Mouse (Mus musculus) CH12.LX (cell line): Measurements from ENCODE around the gene Zfp523. TPM values are rescaled to one million over a fixed set of nuclear protein-coding genes. Genes with fewer than 3 reads are reported as not detected.
A peak's percentile ranks its signal among the peaks of the same experiment; 100 is the strongest.

Experiments
- DNase-seq: peaks from one replicate; pipeline ENCODE4 v3.0.0-alpha.2; 2013; ENCODE audit errors: extremely low read depth
- H3K27ac ChIP-seq: 2 replicates; pipeline ENCODE4 v1.5.1; 2012; ENCODE audit warnings: low read depth, mild to moderate bottlenecking, control low read depth, moderate library complexity; ENCODE audit not compliant: insufficient read depth
- H3K27me3 ChIP-seq: replicated peaks from 2 replicates; pipeline ENCODE3; 2012; ENCODE audit warnings: inconsistent platforms
- H3K36me3 ChIP-seq, 2 experiments: replicated peaks in 1 of 2; 2 replicates each; pipeline versions ENCODE3 to v1.6.1; 2012; ENCODE audit warnings: inconsistent platforms in 1 of 2, low read length in 1 of 2, mild to moderate bottlenecking in 1 of 2, mixed read lengths in 1 of 2, moderate library complexity in 1 of 2; ENCODE audit not compliant: control insufficient read depth in 1 of 2, insufficient read depth in 1 of 2
- H3K4me1 ChIP-seq, 2 experiments: 2 replicates each; pipeline ENCODE4 v1.6.1; 2012; ENCODE audit warnings: inconsistent platforms in 1 of 2, moderate library complexity in 1 of 2; ENCODE audit not compliant: insufficient read depth in 2 of 2, control insufficient read depth in 1 of 2
- H3K4me2 ChIP-seq: 2 replicates; pipeline ENCODE4 v1.6.1; 2012; ENCODE audit warnings: low read depth, mild to moderate bottlenecking, control low read depth; ENCODE audit not compliant: poor library complexity, insufficient read depth, severe bottlenecking
- H3K4me3 ChIP-seq, 3 experiments: fragments of 150-350 bp in 1 of 3; sonication (generic) in 1 of 3; replicated peaks in 1 of 3; 2 replicates each; pipeline versions ENCODE3 to v1.5.1; 2011 to 2012; ENCODE audit warnings: low read depth in 2 of 3, low read length in 2 of 3, mild to moderate bottlenecking in 2 of 3, moderate library complexity in 2 of 3, control low read depth in 1 of 3, improper control_type of control experiment in 1 of 3, inconsistent platforms in 1 of 3, mixed read lengths in 1 of 3; ENCODE audit not compliant: poor library complexity in 1 of 3
- H3K79me2 ChIP-seq: replicated peaks from 2 replicates; pipeline ENCODE4 v1.6.1; 2012; ENCODE audit warnings: mild to moderate bottlenecking, moderate library complexity; ENCODE audit not compliant: control insufficient read depth, poor library complexity, insufficient read depth, severe bottlenecking; ENCODE audit errors: extremely low read depth
- H3K9ac ChIP-seq: 2 replicates; pipeline ENCODE4 v1.6.1; 2012; ENCODE audit warnings: low read depth, mild to moderate bottlenecking, control low read depth, moderate library complexity; ENCODE audit not compliant: insufficient read depth
- H3K9me3 ChIP-seq: replicated peaks from 2 replicates; pipeline ENCODE3; 2012; ENCODE audit warnings: low read length, inconsistent platforms, mixed read lengths
- BHLHE40 ChIP-seq: IDR thresholded peaks from 2 replicates; pipeline ENCODE4 v1.6.1; 2011; ENCODE audit warnings: mild to moderate bottlenecking, low read depth, low read length, improper control_type of control experiment
- CHD1 ChIP-seq: IDR thresholded peaks from 2 replicates; pipeline ENCODE4 v1.6.1; 2012; ENCODE audit warnings: low read depth, low read length, improper control_type of control experiment, inconsistent platforms
- CHD2 ChIP-seq: IDR thresholded peaks from 2 replicates; pipeline ENCODE4 v1.6.1; 2011; ENCODE audit warnings: low read length, improper control_type of control experiment
- CTCF ChIP-seq, 2 experiments: IDR thresholded peaks in 1 of 2; conservative IDR thresholded peaks in 1 of 2; 2 replicates each; pipeline ENCODE4 v1.5.1; 2011 to 2012; ENCODE audit warnings: low read depth in 2 of 2, low read length in 2 of 2, improper control_type of control experiment in 1 of 2, inconsistent platforms in 1 of 2, mild to moderate bottlenecking in 1 of 2, moderate library complexity in 1 of 2
- E2F4 ChIP-seq: IDR thresholded peaks from 2 replicates; pipeline ENCODE4 v1.6.1; 2011; ENCODE audit warnings: low read depth, low read length, improper control_type of control experiment; ENCODE audit not compliant: insufficient replicate concordance
- ELF1 ChIP-seq: IDR thresholded peaks from 2 replicates; pipeline ENCODE4 v1.6.1; 2014; ENCODE audit warnings: low read depth, mild to moderate bottlenecking, inconsistent platforms, low read length, improper control_type of control experiment
- EP300 ChIP-seq: IDR thresholded peaks from 2 replicates; pipeline ENCODE4 v1.6.1; 2011; ENCODE audit warnings: low read length, improper control_type of control experiment
- ETS1 ChIP-seq: conservative IDR thresholded peaks from 2 replicates; pipeline ENCODE4 v1.6.1; 2012; ENCODE audit warnings: low read depth, mild to moderate bottlenecking, inconsistent platforms, low read length, improper control_type of control experiment, moderate library complexity
- GABPA ChIP-seq: IDR thresholded peaks from 2 replicates; pipeline ENCODE4 v1.6.1; 2012; ENCODE audit warnings: low read depth, low read length, improper control_type of control experiment, inconsistent platforms; ENCODE audit not compliant: insufficient replicate concordance
- HCFC1 ChIP-seq: IDR thresholded peaks from 2 replicates; pipeline ENCODE4 v1.6.1; 2012; ENCODE audit warnings: low read depth, mild to moderate bottlenecking, inconsistent platforms, low read length, improper control_type of control experiment
- IRF4 ChIP-seq: IDR thresholded peaks from 2 replicates; pipeline ENCODE4 v1.6.1; 2014; ENCODE audit warnings: low read depth, mild to moderate bottlenecking, inconsistent platforms, low read length, improper control_type of control experiment
- JUN ChIP-seq: IDR thresholded peaks from 2 replicates; pipeline ENCODE4 v1.6.1; 2011; ENCODE audit warnings: low read depth, mild to moderate bottlenecking, low read length, improper control_type of control experiment, moderate library complexity; ENCODE audit not compliant: insufficient read depth
- JUND ChIP-seq: conservative IDR thresholded peaks from 2 replicates; pipeline ENCODE4 v1.6.1; 2011; ENCODE audit warnings: low read depth, low read length, improper control_type of control experiment
- KAT2A ChIP-seq: IDR thresholded peaks from 2 replicates; pipeline ENCODE4 v1.6.1; 2012; ENCODE audit warnings: low read length, improper control_type of control experiment, inconsistent platforms; ENCODE audit not compliant: insufficient replicate concordance
- MAFK ChIP-seq: IDR thresholded peaks from 2 replicates; pipeline ENCODE4 v1.6.1; 2011; ENCODE audit warnings: low read length, improper control_type of control experiment; ENCODE audit not compliant: insufficient replicate concordance
- MAX ChIP-seq: IDR thresholded peaks from 2 replicates; pipeline ENCODE4 v1.6.1; 2011; ENCODE audit warnings: low read length, improper control_type of control experiment
- MAZ ChIP-seq: IDR thresholded peaks from 2 replicates; pipeline ENCODE4 v1.6.1; 2012; ENCODE audit warnings: low read depth, mild to moderate bottlenecking, inconsistent platforms, low read length, improper control_type of control experiment, moderate library complexity
- MEF2A ChIP-seq: IDR thresholded peaks from 2 replicates; pipeline ENCODE4 v1.6.1; 2014; ENCODE audit warnings: low read depth, mild to moderate bottlenecking, inconsistent platforms, low read length, improper control_type of control experiment, borderline replicate concordance
- MXI1 ChIP-seq: IDR thresholded peaks from 2 replicates; pipeline ENCODE4 v1.6.1; 2011; ENCODE audit warnings: mild to moderate bottlenecking, low read depth, low read length, improper control_type of control experiment
- MYC ChIP-seq: IDR thresholded peaks from 2 replicates; pipeline ENCODE4 v1.6.1; 2011; ENCODE audit warnings: low read depth, mild to moderate bottlenecking, improper control_type of control experiment, low read length
- NELFE ChIP-seq: IDR thresholded peaks from 2 replicates; pipeline ENCODE4 v1.6.1; 2011; ENCODE audit warnings: low read depth, low read length, improper control_type of control experiment
- NRF1 ChIP-seq: IDR thresholded peaks from 2 replicates; pipeline ENCODE4 v1.6.1; 2014; ENCODE audit warnings: low read depth, mild to moderate bottlenecking, inconsistent platforms, low read length, improper control_type of control experiment, moderate library complexity
- PAX5 ChIP-seq: IDR thresholded peaks from 2 replicates; pipeline ENCODE4 v1.6.1; 2012; ENCODE audit warnings: low read length, inconsistent platforms, mixed read lengths
- POLR2A ChIP-seq: IDR thresholded peaks from 2 replicates; pipeline ENCODE4 v1.6.1; 2011; ENCODE audit warnings: low read depth, mild to moderate bottlenecking, improper control_type of control experiment, low read length
- POLR2AphosphoS2 ChIP-seq: IDR thresholded peaks from 2 replicates; pipeline ENCODE4 v1.6.1; 2011; ENCODE audit warnings: low read depth, low read length, improper control_type of control experiment
- RAD21 ChIP-seq: IDR thresholded peaks from 2 replicates; pipeline ENCODE4 v1.6.1; 2011; ENCODE audit warnings: low read depth, mild to moderate bottlenecking, low read length, improper control_type of control experiment, moderate library complexity
- RCOR1 ChIP-seq: conservative IDR thresholded peaks from 2 replicates; pipeline ENCODE4 v1.6.1; 2012; ENCODE audit warnings: low read depth, mild to moderate bottlenecking, inconsistent platforms, low read length, improper control_type of control experiment
- SIN3A ChIP-seq: IDR thresholded peaks from 2 replicates; pipeline ENCODE4 v1.6.1; 2012; ENCODE audit warnings: low read length, improper control_type of control experiment, inconsistent platforms
- SMC3 ChIP-seq: IDR thresholded peaks from 2 replicates; pipeline ENCODE4 v1.6.1; 2011; ENCODE audit warnings: low read depth, low read length, improper control_type of control experiment
- TBP ChIP-seq: conservative IDR thresholded peaks from 2 replicates; pipeline ENCODE4 v1.6.1; 2011; ENCODE audit warnings: low read depth, low read length, improper control_type of control experiment
- TCF12 ChIP-seq: IDR thresholded peaks from 2 replicates; pipeline ENCODE4 v1.6.1; 2014; ENCODE audit warnings: low read depth, mild to moderate bottlenecking, inconsistent platforms, low read length, improper control_type of control experiment
- UBTF ChIP-seq: IDR thresholded peaks from 2 replicates; pipeline ENCODE4 v1.6.1; 2012; ENCODE audit warnings: low read depth, mild to moderate bottlenecking, inconsistent platforms, low read length, improper control_type of control experiment, moderate library complexity
- USF1 ChIP-seq: IDR thresholded peaks from 2 replicates; pipeline ENCODE4 v1.6.1; 2014; ENCODE audit warnings: low read depth, mild to moderate bottlenecking, inconsistent platforms, low read length, improper control_type of control experiment
- USF2 ChIP-seq: conservative IDR thresholded peaks from 2 replicates; pipeline ENCODE4 v1.6.1; 2011; ENCODE audit warnings: low read depth, low read length, improper control_type of control experiment
- ZC3H11A ChIP-seq: IDR thresholded peaks from 2 replicates; pipeline ENCODE4 v1.6.1; 2012; ENCODE audit warnings: low read depth, mild to moderate bottlenecking, inconsistent platforms, low read length, improper control_type of control experiment
- ZKSCAN1 ChIP-seq: IDR thresholded peaks from 2 replicates; pipeline ENCODE4 v1.6.1; 2012; ENCODE audit warnings: low read depth, inconsistent platforms, low read length, improper control_type of control experiment, borderline replicate concordance
- ZMIZ1 ChIP-seq: IDR thresholded peaks from 2 replicates; pipeline ENCODE4 v1.6.1; 2012; ENCODE audit warnings: low read depth, mild to moderate bottlenecking, inconsistent platforms, low read length, improper control_type of control experiment
- ZNF384 ChIP-seq: IDR thresholded peaks from 2 replicates; pipeline ENCODE4 v1.6.1; 2012; ENCODE audit warnings: low read depth, low read length, improper control_type of control experiment, inconsistent platforms
- dilution Hi-C: fragments of 300-500 bp; cut with MboI; formaldehyde crosslinking; loops from 2 replicates; pipeline ENCODE4 v1.14.3; 2020; ENCODE audit warnings: low sequenced_read_pairs; ENCODE audit not compliant: extremely low pct_unique_long_range_greater_than_20kb, extremely low pct_ligation_motif_present
- in situ Hi-C: fragments of 300-500 bp; cut with MboI; formaldehyde crosslinking; loops from 3 replicates; pipeline ENCODE4 v1.14.3; 2019; ENCODE audit warnings: low sequenced_read_pairs, low pct_ligation_motif_present, low pct_unique_long_range_greater_than_20kb, mixed read lengths
- polyA plus RNA-seq: library from polyadenylated mRNA; unstranded; fragments of >175 nt; gene quantifications from 2 replicates; pipeline ENCODE4 v1.2.1, GENCODE M21; 2012; ENCODE audit warnings: low read depth; ENCODE audit not compliant: insufficient read length
- total RNA-seq, 2 experiments: library from RNA; depleted of rRNA; stranded (reverse); fragments of 300-350 nt in 1 of 2; fragments of >200 nt in 1 of 2; gene quantifications; 2 replicates each; pipeline ENCODE4 v1.2.3; 2012 to 2014

Zfp523 gene
- total and polyA plus RNA-seq, 3 experiments, result 2.5 to 14.7 (median 10.1) TPM

DNA sequence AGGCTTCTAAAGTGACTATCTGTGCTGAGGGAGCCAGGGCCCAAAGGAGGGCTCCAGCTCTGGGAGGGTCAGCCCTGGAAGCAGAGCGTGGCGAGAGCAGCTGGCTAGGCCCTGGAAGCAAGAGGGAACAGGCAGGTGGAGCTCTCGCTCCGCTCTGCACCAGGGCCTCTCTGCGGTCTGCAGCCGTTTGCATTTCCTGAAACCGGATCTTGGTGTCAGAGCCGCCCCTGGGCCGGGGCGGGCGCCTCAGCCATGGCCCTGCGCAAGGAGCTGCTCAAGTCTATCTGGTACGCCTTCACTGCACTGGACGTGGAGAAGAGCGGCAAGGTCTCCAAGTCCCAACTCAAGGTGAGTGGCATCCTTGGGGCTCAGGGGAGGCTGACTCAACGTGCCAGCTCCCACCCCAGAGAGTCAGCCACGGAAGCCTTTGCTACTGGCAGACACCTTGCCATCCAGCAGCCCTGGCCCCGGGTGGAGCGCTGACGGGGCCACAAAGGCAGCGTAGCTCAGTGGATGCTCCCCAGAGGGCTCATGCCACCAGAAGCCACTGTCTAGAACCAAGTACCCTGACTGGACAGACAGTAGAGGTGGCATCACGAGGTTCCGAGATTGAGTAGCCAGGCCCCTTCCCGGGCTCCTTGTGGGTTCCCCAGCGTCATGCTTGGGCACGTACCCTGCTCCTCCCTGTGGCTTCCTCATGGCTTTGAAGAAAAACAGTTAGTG, 30.8 kb downstream of the Zfp523 start, which contains the start of gene Def6:
Gene Def6 (plus strand): TSS at position 188 of the 723 bp plus-strand sequence.
- H3K27me3 ChIP-seq, result no peaks in the 10 kb centered on the region
- peak within 1 kb of the TSS; percentile 79 for H3K9ac ChIP-seq
- dilution Hi-C loops, result no loop called here
- H3K36me3 ChIP-seq, result peaks cover 9 to 20% of the 10 kb centered on the region in 2 experiments
- DNase-seq, result peak; percentile 83
- H3K79me2 ChIP-seq, result peaks cover 34% of the 10 kb centered on the region
- TF ChIP-seq JUN (no peak), SIN3A (peak; percentile 82), CHD2 (no peak), TBP (0 out of 2 replicates have a peak, but pooled peaks have one; percentile 36), MEF2A (peak; percentile 73; the same call in 1 of the 2 replicates), ZNF384 (no peak), E2F4 (no peak), ELF1 (peak; percentile 89), GABPA (no peak), MXI1 (peak; percentile 37; the same call in 1 of the 2 replicates), POLR2A (peak; percentile 93), NRF1 (peak; percentile 79), UBTF (peak; percentile 41; the same call in 1 of the 2 replicates), MAX (peak; percentile 31; the same call in 1 of the 2 replicates), ZKSCAN1 (no peak), BHLHE40 (peak; percentile 39), POLR2AphosphoS2 (no peak), USF1 (no peak; the same call in 1 of the 2 replicates), NELFE (peak; percentile 65), USF2 (no peak), EP300 (peak; percentile 39; the same call in 1 of the 2 replicates), HCFC1 (peak; percentile 52; the same call in 1 of the 2 replicates), MAZ (no peak), RCOR1 (no peak), KAT2A (no peak), RAD21 (peak; percentile 89), JUND (no peak), PAX5 (no peak), SMC3 (peak; percentile 88), MYC (peak; percentile 45; the same call in 1 of the 2 replicates), ETS1 (peak; percentile 57), CTCF (conservative IDR thresholded peaks at IDR 0.05 in 1 of 2, IDR thresholded peaks at IDR 0.05 in 1 of 2; ENCODE audit: low read depth in 2 of 2, low read length in 2 of 2) (peak in 1 of 2 experiments; percentile 87; a peak in 2 of 4 replicates), IRF4 (peak; percentile 72), CHD1 (no peak), TCF12 (peak; percentile 91), ZC3H11A (no peak), ZMIZ1 (no peak), MAFK (0 out of 2 replicates have a peak, but pooled peaks have one; percentile 4)
- peak within 1 kb of the TSS; percentile 92 for H3K4me2 ChIP-seq
- peak within 1 kb of the TSS; percentile 73 to 91 (median 83) for H3K4me3 ChIP-seq
- in situ Hi-C loops, result loop anchor here (25.0 kb wide), 1 partner anchor 305 kb away; the partner anchor contains the start of gene Fkbp5
- H3K4me1 ChIP-seq, result peaks cover 42 to 65% of the 10 kb centered on the region in 2 experiments
- H3K27ac ChIP-seq, result peak within 1 kb of the TSS; percentile 90
- no peaks in the 10 kb centered on the region for H3K9me3 ChIP-seq
